Mouse (Mus musculus): ENCODE measurements around the gene Slco1a5. TPM values are rescaled to one million over a fixed set of nuclear protein-coding genes. Genes with fewer than 3 reads are reported as not detected.
"Not testable (repeated sequence)": the region's sequence is repeated elsewhere in the genome, so short reads cannot be mapped to it uniquely, and the experiment has no call there.

The Slco1a5 gene
- polyA plus RNA-seq, 1 experiment from 2014 or later: not detected

- H3K4me2 ChIP-seq (ENCODE audit: low read depth, low read length): no peak overlapping the region
- H3K9me3 ChIP-seq (ENCODE audit: low read length): no peaks in the 10 kb centered on the region
- no peaks in the 10 kb centered on the region for H3K27me3 ChIP-seq (ENCODE audit: insufficient read depth, low read length)
- no peak overlapping the region for H3K4me3 ChIP-seq (ENCODE audit: low read depth, low read length)
- no peak overlapping the region for H3K9ac ChIP-seq (replicated peaks)
- no peaks in the 10 kb centered on the region for H3K4me1 ChIP-seq (ENCODE audit: insufficient read depth)
- H3K27ac ChIP-seq (ENCODE audit: low read depth): no peak overlapping the region
- TF ChIP-seq CTCF (IDR thresholded peaks at IDR 0.05; ENCODE audit: low read depth) (no peak), EP300 (IDR thresholded peaks at IDR 0.05; ENCODE audit: low read depth) (no peak)
- DNase-seq (no peak), ATAC-seq (no peak)
- no peaks in the 10 kb centered on the region for H3K36me3 ChIP-seq (replicated peaks; ENCODE audit: insufficient read depth, low read length)
Measured at GRCm38 (mm10) chr6:142317106-142317505, 5.7 kb downstream of the Slco1a5 start.

GRCm38 (mm10) chr6:142314285-142314684 lies 8.5 kb downstream of the Slco1a5 start:
- no peak for TF ChIP-seq EP300 (IDR thresholded peaks at IDR 0.05; ENCODE audit: low read depth)
- TF ChIP-seq CTCF (IDR thresholded peaks at IDR 0.05; ENCODE audit: low read depth): no peak
- H3K4me3 ChIP-seq (ENCODE audit: low read depth, low read length): no peak overlapping the region
- H3K4me2 ChIP-seq (ENCODE audit: low read depth, low read length): no peak overlapping the region
- ATAC-seq: no peak
- H3K27ac ChIP-seq (ENCODE audit: low read depth): no peak overlapping the region
- 68% methylated on average over 5 of the region's 5 CpGs for WGBS (ENCODE audit: insufficient replicate concordance)
- peaks cover 3% of the 10 kb centered on the region for H3K9me3 ChIP-seq (ENCODE audit: low read length)
- H3K9ac ChIP-seq (replicated peaks): no peak overlapping the region
- no peaks in the 10 kb centered on the region for H3K4me1 ChIP-seq (ENCODE audit: insufficient read depth)
- no peaks in the 10 kb centered on the region for H3K36me3 ChIP-seq (replicated peaks; ENCODE audit: insufficient read depth, low read length)
- no peaks in the 10 kb centered on the region for H3K27me3 ChIP-seq (ENCODE audit: insufficient read depth, low read length)
- DNase-seq: no peak

GRCm38 (mm10) chr6:142305076-142305475 lies 17.7 kb downstream of the Slco1a5 start:
- H3K9me3 ChIP-seq (ENCODE audit: low read length): peaks cover 3% of the 10 kb centered on the region
- H3K27me3 ChIP-seq (ENCODE audit: insufficient read depth, low read length): no peaks in the 10 kb centered on the region
- H3K4me3 ChIP-seq (ENCODE audit: low read depth, low read length): no peak overlapping the region
- H3K36me3 ChIP-seq (replicated peaks; ENCODE audit: insufficient read depth, low read length): no peaks in the 10 kb centered on the region
- no peak for TF ChIP-seq EP300 (IDR thresholded peaks at IDR 0.05; ENCODE audit: low read depth)
- H3K4me2 ChIP-seq (ENCODE audit: low read depth, low read length): no peak overlapping the region
- H3K9ac ChIP-seq (replicated peaks): no peak overlapping the region
- DNase-seq: no peak
- H3K27ac ChIP-seq (ENCODE audit: low read depth): no peak overlapping the region
- no peak for ATAC-seq
- H3K4me1 ChIP-seq (ENCODE audit: insufficient read depth): no peaks in the 10 kb centered on the region

- no peak within 1 kb of the TSS for H3K4me3 ChIP-seq (ENCODE audit: low read depth, low read length)
- H3K27me3 ChIP-seq (ENCODE audit: insufficient read depth, low read length): no peaks in the 10 kb centered on the region
- ATAC-seq: no peak
- H3K4me2 ChIP-seq (ENCODE audit: low read depth, low read length): no peak within 1 kb of the TSS
- H3K9ac ChIP-seq (replicated peaks): no peak within 1 kb of the TSS
- no peaks in the 10 kb centered on the region for H3K36me3 ChIP-seq (replicated peaks; ENCODE audit: insufficient read depth, low read length)
- no peak for TF ChIP-seq EP300 (IDR thresholded peaks at IDR 0.05; ENCODE audit: low read depth)
- no peak for TF ChIP-seq CTCF (IDR thresholded peaks at IDR 0.05; ENCODE audit: low read depth)
- DNase-seq: no peak
- H3K4me1 ChIP-seq (ENCODE audit: insufficient read depth): no peaks in the 10 kb centered on the region
- H3K9me3 ChIP-seq (ENCODE audit: low read length): no peaks in the 10 kb centered on the region
- no peak within 1 kb of the TSS for H3K27ac ChIP-seq (ENCODE audit: low read depth)
- 50% methylated on average over 4 of the region's 4 CpGs for WGBS (ENCODE audit: insufficient replicate concordance)
Measured at GRCm38 (mm10) chr6:142298098-142298497, 24.7 kb downstream of the Slco1a5 start, which contains the start of gene Iapp. Gene Iapp, plus strand, starts transcription at chr6:142298423.

- no peak overlapping the region for H3K4me3 ChIP-seq (ENCODE audit: low read depth, low read length)
- DNase-seq (no peak), ATAC-seq (no peak)
- H3K4me2 ChIP-seq (ENCODE audit: low read depth, low read length): no peak overlapping the region
- H3K4me1 ChIP-seq (ENCODE audit: insufficient read depth): no peaks in the 10 kb centered on the region
- no peak overlapping the region for H3K9ac ChIP-seq (replicated peaks)
- WGBS (ENCODE audit: insufficient replicate concordance): 72% methylated on average over 12 of the region's 12 CpGs
- no peaks in the 10 kb centered on the region for H3K36me3 ChIP-seq (replicated peaks; ENCODE audit: insufficient read depth, low read length)
- no peaks in the 10 kb centered on the region for H3K9me3 ChIP-seq (ENCODE audit: low read length)
- no peaks in the 10 kb centered on the region for H3K27me3 ChIP-seq (ENCODE audit: insufficient read depth, low read length)
- TF ChIP-seq EP300 (IDR thresholded peaks at IDR 0.05; ENCODE audit: low read depth) (no peak), CTCF (IDR thresholded peaks at IDR 0.05; ENCODE audit: low read depth) (no peak)
- H3K27ac ChIP-seq (ENCODE audit: low read depth): no peak overlapping the region
Measured at GRCm38 (mm10) chr6:142289413-142290118, 33.2 kb downstream of the Slco1a5 start.

GRCm38 (mm10) chr6:142275721-142276442 lies 46.9 kb downstream of the Slco1a5 start:
- no peak overlapping the region for H3K4me3 ChIP-seq (ENCODE audit: low read depth, low read length)
- TF ChIP-seq EP300 (IDR thresholded peaks at IDR 0.05; ENCODE audit: low read depth) (no peak), CTCF (IDR thresholded peaks at IDR 0.05; ENCODE audit: low read depth) (no peak)
- no peak overlapping the region for H3K9ac ChIP-seq (replicated peaks)
- DNase-seq: no peak
- no peak overlapping the region for H3K27ac ChIP-seq (ENCODE audit: low read depth)
- no peak for ATAC-seq
- H3K27me3 ChIP-seq (ENCODE audit: insufficient read depth, low read length): no peaks in the 10 kb centered on the region
- H3K9me3 ChIP-seq (ENCODE audit: low read length): no peaks in the 10 kb centered on the region
- 16% methylated on average over 4 of the region's 4 CpGs for WGBS (ENCODE audit: insufficient replicate concordance)
- no peaks in the 10 kb centered on the region for H3K36me3 ChIP-seq (replicated peaks; ENCODE audit: insufficient read depth, low read length)
- H3K4me1 ChIP-seq (ENCODE audit: insufficient read depth): no peaks in the 10 kb centered on the region
- no peak overlapping the region for H3K4me2 ChIP-seq (ENCODE audit: low read depth, low read length)

GRCm38 (mm10) chr6:142250738-142251307 lies 72.0 kb downstream of the Slco1a5 start:
- H3K4me3 ChIP-seq (ENCODE audit: low read depth, low read length); ATAC-seq; H3K9me3 ChIP-seq (ENCODE audit: low read length); H3K9ac ChIP-seq (replicated peaks); H3K4me1 ChIP-seq (ENCODE audit: insufficient read depth); H3K27me3 ChIP-seq (ENCODE audit: insufficient read depth, low read length); H3K27ac ChIP-seq (ENCODE audit: low read depth); H3K4me2 ChIP-seq (ENCODE audit: low read depth, low read length); DNase-seq; H3K36me3 ChIP-seq (replicated peaks; ENCODE audit: insufficient read depth, low read length): not testable (repeated sequence)
- 61% methylated on average over 1 of the region's 1 CpGs for WGBS (ENCODE audit: insufficient replicate concordance)

Measured in liver, postnatal 0 days (tissue).